Mouse (Mus musculus) B cell, adult 2 months (primary cell): ENCODE measurements around the gene Amy2a1.
"Not testable (repeated sequence)": the region's sequence is repeated elsewhere in the genome, so short reads cannot be mapped to it uniquely, and the experiment has no call there.

Experiments used
- DNase-seq, 2 experiments: peaks; one replicate each; pipeline ENCODE4 v3.0.0; 2022

Gene Amy2a1

DNA sequence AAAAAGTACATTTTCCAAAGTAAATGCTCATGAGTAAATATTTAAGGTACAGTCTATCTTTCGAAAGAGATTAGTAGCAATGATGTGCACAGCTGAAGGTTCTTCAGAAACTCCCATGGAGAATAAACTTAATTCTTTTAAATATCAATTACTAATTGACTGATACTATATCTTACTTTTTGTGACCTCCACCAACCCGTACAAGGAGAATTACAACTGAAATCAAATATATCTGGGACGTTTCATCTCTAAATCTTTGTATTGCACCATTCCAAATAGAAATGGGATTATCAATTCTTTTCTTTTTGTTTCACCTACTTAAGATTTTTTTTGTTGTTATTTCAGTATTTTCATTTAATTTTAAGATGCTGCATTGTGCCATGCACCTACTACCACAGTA lies at the start of gene Amy2a1:
Gene Amy2a1, minus strand, starts transcription at position 101 of the 400 bp plus-strand sequence.
- not testable (repeated sequence) for DNase-seq

DNA sequence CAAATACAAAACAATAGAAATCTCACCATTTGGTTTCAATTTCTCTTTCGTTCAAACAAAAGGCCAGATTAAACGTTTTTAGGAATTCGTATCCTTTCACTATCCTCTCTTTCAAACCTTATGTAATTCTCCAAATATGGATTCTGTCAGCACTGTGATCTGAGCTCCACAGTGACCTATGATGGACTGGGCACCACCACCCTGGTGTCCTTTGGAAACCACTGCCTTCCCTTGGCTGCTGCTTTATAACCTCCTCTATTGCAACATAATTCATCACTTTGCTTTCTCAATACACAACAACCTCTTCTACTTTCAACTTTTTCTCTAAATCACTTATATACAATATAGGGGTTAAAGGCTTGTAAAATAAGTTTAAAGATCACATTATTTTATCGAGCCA lies 42.4 kb upstream of the Amy2a1 start:
- DNase-seq = no peak

- no peak for DNase-seq
Observed at GRCm38 (mm10) chr3:113574138-113574537, 41.9 kb upstream of the Amy2a1 start.

DNA sequence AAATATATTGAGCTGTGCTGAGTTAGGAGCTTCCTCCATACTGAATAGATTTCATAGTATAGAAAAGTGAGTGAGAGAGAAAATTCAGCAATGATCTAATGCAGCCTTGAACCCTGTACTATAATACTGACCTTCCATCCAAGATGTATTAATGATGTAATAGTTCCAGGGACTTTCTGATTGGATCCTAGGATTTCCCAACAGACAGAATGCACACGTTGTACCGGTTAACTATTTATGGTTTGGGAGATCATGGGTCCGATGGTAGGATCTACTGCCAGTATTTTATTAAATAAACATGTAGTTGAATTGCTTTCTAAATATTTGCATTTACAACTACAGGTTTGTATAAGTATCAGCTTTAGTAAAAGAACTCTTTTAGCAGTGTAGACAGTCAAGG lies 39.9 kb upstream of the Amy2a1 start:
- no peak for DNase-seq

DNA sequence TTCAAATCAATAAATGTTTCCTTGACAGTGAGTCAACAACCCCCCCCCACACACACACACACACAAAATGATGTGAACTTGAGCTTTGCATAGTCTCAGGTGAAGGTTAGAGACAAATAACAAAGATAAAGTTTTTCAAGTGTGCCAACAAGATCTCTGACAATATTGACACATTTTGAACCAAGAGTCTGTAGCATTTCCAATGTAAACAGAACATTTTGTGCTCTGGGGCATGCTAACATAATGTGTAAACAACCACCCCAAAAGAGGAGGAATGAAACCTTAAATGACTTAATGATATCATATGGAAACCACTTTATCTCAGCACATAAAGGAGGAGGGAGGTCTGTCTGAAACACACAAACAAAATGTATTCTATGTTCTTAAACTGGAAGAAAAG lies 7.5 kb upstream of the Amy2a1 start:
- no peak for DNase-seq
